Mouse (Mus musculus): Measurements from ENCODE around the gene Ubtd1. TPM values are rescaled to one million over a fixed set of nuclear protein-coding genes. Genes with fewer than 3 reads are reported as not detected.

Gene Ubtd1
- polyA plus RNA-seq (2012; rRNA removed): 14.9 and 17.4 TPM in 2 replicates

GRCm38 (mm10) chr19:41981595-41981927, at the start of gene Ubtd1:
Gene Ubtd1, plus strand, starts transcription at chr19:41981763.
- Histone ChIP-seq H3K27ac (ENCODE audit: insufficient read depth, low read length) (peak within 1 kb of the TSS; percentile 17; the same call in 1 of the 2 replicates), H3K4me3 (ENCODE audit: insufficient read depth, low read length) (peak within 1 kb of the TSS; percentile 84), H3K4me1 (ENCODE audit: control insufficient read depth, insufficient read depth, low read length) (no peaks in the 10 kb centered on the region)
- TF ChIP-seq CTCF (IDR thresholded peaks at IDR 0.05; ENCODE audit: extremely low read depth, insufficient read depth, low read length) (no peak), POLR2A (IDR thresholded peaks at IDR 0.05; ENCODE audit: extremely low read depth, insufficient read depth, low read length) (no peak)

DNA sequence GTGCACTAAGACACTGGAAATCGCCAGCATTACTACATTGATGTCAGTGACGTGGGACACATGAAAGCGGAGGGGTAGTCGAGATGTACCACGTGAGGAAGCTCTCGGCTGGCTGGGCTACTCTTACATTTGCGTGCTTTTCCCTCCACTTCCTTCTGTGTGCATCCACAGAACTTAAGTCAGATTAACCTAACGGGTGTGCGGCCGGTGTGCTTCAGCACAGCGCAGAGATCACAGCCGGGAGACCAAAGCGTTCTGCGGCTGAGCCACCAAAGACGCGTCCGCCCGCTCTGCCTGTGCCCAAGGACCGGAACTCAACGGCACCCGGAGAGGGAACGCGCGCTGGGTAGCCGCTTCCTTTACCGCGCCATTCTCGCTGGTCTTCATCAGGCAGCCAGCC, 48.9 kb upstream of the Ubtd1 start:
- Histone ChIP-seq H3K4me3 (ENCODE audit: insufficient read depth, low read length) (peak overlapping the region; percentile 84), H3K27ac (ENCODE audit: insufficient read depth, low read length) (no peak overlapping the region), H3K4me1 (ENCODE audit: control insufficient read depth, insufficient read depth, low read length) (peaks cover 6% of the 10 kb centered on the region; the same call in 1 of the 2 replicates)
- TF ChIP-seq POLR2A (IDR thresholded peaks at IDR 0.05; ENCODE audit: extremely low read depth, insufficient read depth, low read length): no peak
- no peak for TF ChIP-seq CTCF (IDR thresholded peaks at IDR 0.05; ENCODE audit: extremely low read depth, insufficient read depth, low read length)

GRCm38 (mm10) chr19:41933179-41934086, 48.1 kb upstream of the Ubtd1 start, which contains the start of the genes Exosc1 and Zdhhc16:
Gene Exosc1, minus strand, starts transcription at chr19:41933423.
Gene Zdhhc16, plus strand, starts transcription at chr19:41933480.
- TF ChIP-seq CTCF (IDR thresholded peaks at IDR 0.05; ENCODE audit: extremely low read depth, insufficient read depth, low read length) (no peak), POLR2A (IDR thresholded peaks at IDR 0.05; ENCODE audit: extremely low read depth, insufficient read depth, low read length) (peak; percentile 81; the same call in 1 of the 2 replicates)
- H3K4me3 ChIP-seq (ENCODE audit: insufficient read depth, low read length): peak within 1 kb of the TSS; percentile 84
- H3K27ac ChIP-seq (ENCODE audit: insufficient read depth, low read length): no peak within 1 kb of the TSS
- H3K4me1 ChIP-seq (ENCODE audit: control insufficient read depth, insufficient read depth, low read length): peaks cover 6% of the 10 kb centered on the region; the same call in 1 of the 2 replicates

- peaks cover 6% of the 10 kb centered on the region; the same call in 1 of the 2 replicates for H3K4me1 ChIP-seq (ENCODE audit: control insufficient read depth, insufficient read depth, low read length)
- H3K4me3 ChIP-seq (ENCODE audit: insufficient read depth, low read length): peak overlapping the region; percentile 84
- H3K27ac ChIP-seq (ENCODE audit: insufficient read depth, low read length): no peak overlapping the region
- no peak for TF ChIP-seq CTCF (IDR thresholded peaks at IDR 0.05; ENCODE audit: extremely low read depth, insufficient read depth, low read length)
- TF ChIP-seq POLR2A (IDR thresholded peaks at IDR 0.05; ENCODE audit: extremely low read depth, insufficient read depth, low read length): no peak
Measured at GRCm38 (mm10) chr19:41934124-41934523, 47.4 kb upstream of the Ubtd1 start.

GRCm38 (mm10) chr19:41935921-41936320, 45.6 kb upstream of the Ubtd1 start:
- Histone ChIP-seq H3K4me1 (ENCODE audit: control insufficient read depth, insufficient read depth, low read length) (peaks cover 6% of the 10 kb centered on the region; the same call in 1 of the 2 replicates), H3K27ac (ENCODE audit: insufficient read depth, low read length) (no peak overlapping the region), H3K4me3 (ENCODE audit: insufficient read depth, low read length) (no peak overlapping the region)
- TF ChIP-seq POLR2A (IDR thresholded peaks at IDR 0.05; ENCODE audit: extremely low read depth, insufficient read depth, low read length) (no peak), CTCF (IDR thresholded peaks at IDR 0.05; ENCODE audit: extremely low read depth, insufficient read depth, low read length) (no peak)

- no peak overlapping the region for H3K27ac ChIP-seq (ENCODE audit: insufficient read depth, low read length)
- H3K4me3 ChIP-seq (ENCODE audit: insufficient read depth, low read length): no peak overlapping the region
- peaks cover 4% of the 10 kb centered on the region; the same call in 1 of the 2 replicates for H3K4me1 ChIP-seq (ENCODE audit: control insufficient read depth, insufficient read depth, low read length)
- TF ChIP-seq CTCF (IDR thresholded peaks at IDR 0.05; ENCODE audit: extremely low read depth, insufficient read depth, low read length): no peak
- no peak for TF ChIP-seq POLR2A (IDR thresholded peaks at IDR 0.05; ENCODE audit: extremely low read depth, insufficient read depth, low read length)
Measured at GRCm38 (mm10) chr19:41938539-41938938, 43.0 kb upstream of the Ubtd1 start.

GRCm38 (mm10) chr19:41943841-41944240, 37.7 kb upstream of the Ubtd1 start:
- Histone ChIP-seq H3K4me3 (ENCODE audit: insufficient read depth, low read length) (no peak overlapping the region), H3K4me1 (ENCODE audit: control insufficient read depth, insufficient read depth, low read length) (no peaks in the 10 kb centered on the region), H3K27ac (ENCODE audit: insufficient read depth, low read length) (no peak overlapping the region)
- no peak for TF ChIP-seq CTCF (IDR thresholded peaks at IDR 0.05; ENCODE audit: extremely low read depth, insufficient read depth, low read length)
- no peak for TF ChIP-seq POLR2A (IDR thresholded peaks at IDR 0.05; ENCODE audit: extremely low read depth, insufficient read depth, low read length)

GRCm38 (mm10) chr19:41952287-41952686, 29.3 kb upstream of the Ubtd1 start:
- TF ChIP-seq CTCF (IDR thresholded peaks at IDR 0.05; ENCODE audit: extremely low read depth, insufficient read depth, low read length) (peak; percentile 24; the same call in 1 of the 2 replicates), POLR2A (IDR thresholded peaks at IDR 0.05; ENCODE audit: extremely low read depth, insufficient read depth, low read length) (no peak)
- H3K27ac ChIP-seq (ENCODE audit: insufficient read depth, low read length): no peak overlapping the region
- no peaks in the 10 kb centered on the region for H3K4me1 ChIP-seq (ENCODE audit: control insufficient read depth, insufficient read depth, low read length)
- no peak overlapping the region for H3K4me3 ChIP-seq (ENCODE audit: insufficient read depth, low read length)

GRCm38 (mm10) chr19:41953574-41953973, 28.0 kb upstream of the Ubtd1 start:
- no peaks in the 10 kb centered on the region for H3K4me1 ChIP-seq (ENCODE audit: control insufficient read depth, insufficient read depth, low read length)
- no peak overlapping the region for H3K4me3 ChIP-seq (ENCODE audit: insufficient read depth, low read length)
- H3K27ac ChIP-seq (ENCODE audit: insufficient read depth, low read length): no peak overlapping the region
- TF ChIP-seq POLR2A (IDR thresholded peaks at IDR 0.05; ENCODE audit: extremely low read depth, insufficient read depth, low read length) (no peak), CTCF (IDR thresholded peaks at IDR 0.05; ENCODE audit: extremely low read depth, insufficient read depth, low read length) (no peak)

All from cortical plate, adult 2 months (tissue).